ENCODE assay signal across 24 mouse cellular contexts in the genomic region with DNA sequence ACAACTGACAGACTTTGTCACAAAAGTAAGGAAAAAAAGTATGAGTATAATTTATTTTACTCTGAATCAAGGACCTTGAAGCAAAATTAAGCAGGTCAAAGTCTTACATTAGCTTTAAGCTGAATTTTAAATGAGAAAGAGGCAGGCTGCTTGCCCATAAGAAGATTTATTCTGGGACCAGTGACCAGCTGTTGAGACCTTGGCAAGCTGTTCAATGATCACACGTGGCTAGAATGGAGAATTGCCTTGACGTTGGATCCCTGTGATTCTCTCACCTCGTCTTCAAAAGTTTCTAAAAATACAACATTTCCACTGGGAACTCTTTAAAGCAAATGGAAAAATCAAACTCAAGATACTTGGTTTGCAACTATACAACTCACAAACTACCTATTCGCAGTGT.
DNase-seq lines count a peak whose midpoint lies in the region; ATAC-seq and TF ChIP-seq lines count a peak whose summit lies in the region.
"Had no signal": no experiment of that assay in that cellular context is flagged by ENCODE, and none has a peak within 500 bp of the region (broad histone marks: within the 10 kb centered on the region; RNA-seq: fewer than 3 reads in every experiment).

No protein-coding gene starts in this region.

- H3K27ac ChIP-seq in kidney, embryonic 15.5 days, result peak overlapping the region; percentile 57
- no peak overlapping the region for H3K27ac ChIP-seq in limb, embryonic 14.5 days (replicated peaks; ENCODE audit: low read depth, low read length)
- no peak overlapping the region for H3K27ac ChIP-seq in limb, embryonic 10.5 days
- no peak overlapping the region for H3K27ac ChIP-seq in midbrain, postnatal 0 days (ENCODE audit: low read depth, low read length)
- H3K27ac ChIP-seq in midbrain, embryonic 11.5 days (ENCODE audit: low read depth, low read length), result no peak overlapping the region
- H3K27ac ChIP-seq: forebrain, embryonic 13.5 days; heart, embryonic 10.5 days; heart, embryonic 15.5 days; liver, embryonic 15.5 days; midbrain, embryonic 13.5 days; stomach, postnatal 0 days had no signal

- H3K4me1 ChIP-seq in kidney, embryonic 15.5 days, result 0 out of 2 replicates have a peak, but pooled peaks cover 5% of the 10 kb centered on the region
- H3K4me1 ChIP-seq in limb, embryonic 14.5 days (ENCODE audit: control insufficient read depth, insufficient read depth, low read length), result no peaks in the 10 kb centered on the region
- no peaks in the 10 kb centered on the region for H3K4me1 ChIP-seq in limb, embryonic 10.5 days
- no peaks in the 10 kb centered on the region for H3K4me1 ChIP-seq in midbrain, postnatal 0 days (ENCODE audit: insufficient read depth, low read length)
- no peaks in the 10 kb centered on the region for H3K4me1 ChIP-seq in midbrain, embryonic 11.5 days (ENCODE audit: control insufficient read depth, insufficient read depth, low read length)
- H3K4me1 ChIP-seq: forebrain, embryonic 13.5 days; heart, embryonic 10.5 days; heart, embryonic 15.5 days; liver, embryonic 15.5 days; megakaryocyte, embryonic 14.5 days had no signal

- TF ChIP-seq POLR2A in limb, embryonic 14.5 days (IDR thresholded peaks at IDR 0.05; ENCODE audit: borderline replicate concordance, extremely low read depth, insufficient read depth, insufficient read length), result no peak

- no peak overlapping the region for H3K4me3 ChIP-seq in kidney, embryonic 15.5 days (replicated peaks)
- no peak overlapping the region for H3K4me3 ChIP-seq in limb, embryonic 14.5 days (replicated peaks; ENCODE audit: low read length)
- H3K4me3 ChIP-seq in limb, embryonic 10.5 days, result no peak overlapping the region
- no peak overlapping the region for H3K4me3 ChIP-seq in midbrain, postnatal 0 days (ENCODE audit: low read depth, low read length)
- no peak overlapping the region for H3K4me3 ChIP-seq in midbrain, embryonic 11.5 days (ENCODE audit: low read depth, low read length)
- H3K4me3 ChIP-seq: forebrain, embryonic 13.5 days; heart, embryonic 10.5 days; heart, embryonic 15.5 days; liver, embryonic 15.5 days; megakaryocyte, embryonic 14.5 days; midbrain, embryonic 13.5 days had no signal

- no peaks in the 10 kb centered on the region for H3K27me3 ChIP-seq in kidney, embryonic 15.5 days
- no peaks in the 10 kb centered on the region for H3K27me3 ChIP-seq in limb, embryonic 14.5 days (ENCODE audit: control insufficient read depth, insufficient read depth, low read length)
- no peaks in the 10 kb centered on the region for H3K27me3 ChIP-seq in limb, embryonic 10.5 days (ENCODE audit: low read depth, poor library complexity, severe bottlenecking)
- no peaks in the 10 kb centered on the region for H3K27me3 ChIP-seq in midbrain, postnatal 0 days (ENCODE audit: insufficient read depth, low read length)
- H3K27me3 ChIP-seq in midbrain, embryonic 11.5 days (ENCODE audit: control insufficient read depth, insufficient read depth, low read length), result no peaks in the 10 kb centered on the region
- H3K27me3 ChIP-seq: forebrain, embryonic 13.5 days; heart, embryonic 15.5 days; liver, embryonic 15.5 days; megakaryocyte, embryonic 14.5 days; midbrain, embryonic 13.5 days had no signal

- no peak overlapping the region for H3K9ac ChIP-seq in kidney, embryonic 15.5 days
- H3K9ac ChIP-seq in limb, embryonic 14.5 days (ENCODE audit: low read depth, low read length, severe bottlenecking), result no peak overlapping the region
- no peak overlapping the region for H3K9ac ChIP-seq in midbrain, postnatal 0 days (replicated peaks; ENCODE audit: low read length, poor library complexity, severe bottlenecking)
- H3K9ac ChIP-seq in midbrain, embryonic 11.5 days (ENCODE audit: low read length), result no peak overlapping the region
- H3K9ac ChIP-seq: forebrain, embryonic 13.5 days; heart, embryonic 15.5 days; liver, embryonic 15.5 days; midbrain, embryonic 13.5 days had no signal

- 47% methylated on average over 4 of the region's 4 CpGs for WGBS in kidney, embryonic 15.5 days
- 61% methylated on average over 4 of the region's 4 CpGs for WGBS in limb, embryonic 14.5 days
- WGBS in limb, embryonic 10.5 days, result 89% methylated on average over 4 of the region's 4 CpGs
- 68% methylated on average over 4 of the region's 4 CpGs for WGBS in midbrain, postnatal 0 days
- WGBS in midbrain, embryonic 11.5 days, result 89% methylated on average over 4 of the region's 4 CpGs

- H3K36me3 ChIP-seq in kidney, embryonic 15.5 days, result no peaks in the 10 kb centered on the region
- H3K36me3 ChIP-seq in limb, embryonic 14.5 days (ENCODE audit: control insufficient read depth, insufficient read depth, low read length), result no peaks in the 10 kb centered on the region
- H3K36me3 ChIP-seq in limb, embryonic 10.5 days, result no peaks in the 10 kb centered on the region
- no peaks in the 10 kb centered on the region for H3K36me3 ChIP-seq in midbrain, postnatal 0 days (ENCODE audit: insufficient read depth, low read length)
- no peaks in the 10 kb centered on the region for H3K36me3 ChIP-seq in midbrain, embryonic 11.5 days (ENCODE audit: control insufficient read depth, insufficient read depth, low read length)
- H3K36me3 ChIP-seq: heart, embryonic 10.5 days; heart, embryonic 15.5 days; liver, embryonic 15.5 days; midbrain, embryonic 13.5 days had no signal

- no peak overlapping the region for H3K4me2 ChIP-seq in kidney, embryonic 15.5 days
- H3K4me2 ChIP-seq in limb, embryonic 14.5 days (replicated peaks; ENCODE audit: low read depth, low read length, severe bottlenecking), result no peak overlapping the region
- H3K4me2 ChIP-seq in midbrain, postnatal 0 days (ENCODE audit: low read depth, low read length, poor library complexity, severe bottlenecking), result no peak overlapping the region
- no peak overlapping the region for H3K4me2 ChIP-seq in midbrain, embryonic 11.5 days
- H3K4me2 ChIP-seq: forebrain, embryonic 13.5 days; heart, embryonic 15.5 days; liver, embryonic 15.5 days; midbrain, embryonic 13.5 days had no signal

- no peaks in the 10 kb centered on the region; the same call in 1 of the 2 replicates for H3K9me3 ChIP-seq in kidney, embryonic 15.5 days (replicated peaks)
- H3K9me3 ChIP-seq in limb, embryonic 14.5 days (ENCODE audit: control insufficient read depth, low read length), result no peaks in the 10 kb centered on the region
- H3K9me3 ChIP-seq in limb, embryonic 10.5 days (replicated peaks), result no peaks in the 10 kb centered on the region
- no peaks in the 10 kb centered on the region for H3K9me3 ChIP-seq in midbrain, postnatal 0 days (ENCODE audit: low read length)
- no peaks in the 10 kb centered on the region; the same call in 1 of the 2 replicates for H3K9me3 ChIP-seq in midbrain, embryonic 11.5 days (ENCODE audit: control insufficient read depth, low read length)
- H3K9me3 ChIP-seq: heart, embryonic 10.5 days; heart, embryonic 15.5 days; liver, embryonic 15.5 days had no signal

- DNase-seq in kidney, adult 9 months, result no peak
- peak; percentile 18 for DNase-seq in limb, embryonic 14.5 days (ENCODE audit: low spot score)
- DNase-seq in limb, embryonic 10.5 days (ENCODE audit: low spot score), result no peak
- peak; percentile 21 for DNase-seq in midbrain, postnatal 0 days (ENCODE audit: low spot score)
- DNase-seq in midbrain, embryonic 11.5 days (ENCODE audit: low spot score, missing footprints), result no peak
- DNase-seq: adrenal gland, adult 8-10 months; B cell, adult 2 months; cerebellum, adult 2 months; cerebellum, postnatal 25 days; gastrocnemius, postnatal 10 days; layer of hippocampus, adult 9-11 months; lung, postnatal 14 days; right cerebral cortex, postnatal 4 days; thymus, adult 18-20 months; thymus, postnatal 25 days had no signal

- no peak for ATAC-seq in kidney, embryonic 15.5 days (replicated peaks; ENCODE audit: low FRiP score)
- ATAC-seq in limb, embryonic 14.5 days (ENCODE audit: low FRiP score, low read depth), result no peak
- no peak for ATAC-seq in midbrain, postnatal 0 days (ENCODE audit: low FRiP score)
- no peak for ATAC-seq in midbrain, embryonic 11.5 days (ENCODE audit: low FRiP score)
- ATAC-seq: forebrain, embryonic 13.5 days; intestine, embryonic 16.5 days; midbrain, embryonic 13.5 days had no signal

- TF ChIP-seq CTCF in midbrain, postnatal 0 days (IDR thresholded peaks at IDR 0.05), result no peak

Comparison
In these comparisons a context has a peak if more than half of its experiments do, and no peak if none do; other contexts are left out.
1. DNase-seq: peak in limb, embryonic 14.5 days (single experiment) and midbrain, postnatal 0 days (single experiment); none in kidney, adult 9 months (single experiment), limb, embryonic 10.5 days (single experiment) and midbrain, embryonic 11.5 days (single experiment).